Comparison of ENCODE assay signal across 15 mouse cellular contexts in genomic region chr2:70933516-70933915, GRCm38 (mm10).
"Had no signal": no experiment of that assay in that cellular context is flagged by ENCODE, and none has a peak within 500 bp of the region (broad histone marks: within the 10 kb centered on the region; RNA-seq: fewer than 3 reads in every experiment).

No protein-coding gene starts in this region.

- H3K27ac ChIP-seq: kidney, embryonic 15.5 days; left cerebral cortex, adult 2 months; liver, embryonic 14.5 days; midbrain, embryonic 10.5 days had no signal

- H3K27me3 ChIP-seq: kidney, embryonic 15.5 days had no signal

- DNase-seq: kidney, adult 8-10 months; kidney, postnatal 10 days; kidney, postnatal 36 days; layer of hippocampus, postnatal 36 days; lung, embryonic 14.5 days; midbrain, embryonic 14.5 days; right cerebral cortex, postnatal 14 days; right cerebral cortex, postnatal 4 days; spleen, adult 18-20 months had no signal

- H3K9ac ChIP-seq: kidney, embryonic 15.5 days; liver, embryonic 14.5 days; liver, postnatal 0 days; lung, embryonic 14.5 days had no signal

- H3K4me3 ChIP-seq: kidney, embryonic 15.5 days; left cerebral cortex, adult 2 months; megakaryocyte, embryonic 14.5 days; midbrain, embryonic 10.5 days had no signal

- H3K36me3 ChIP-seq: kidney, embryonic 15.5 days; midbrain, embryonic 10.5 days had no signal

- H3K9me3 ChIP-seq: kidney, embryonic 15.5 days; megakaryocyte, embryonic 14.5 days; midbrain, embryonic 10.5 days had no signal

- H3K4me2 ChIP-seq: kidney, embryonic 15.5 days; lung, embryonic 14.5 days had no signal

- H3K4me1 ChIP-seq: kidney, embryonic 15.5 days; midbrain, embryonic 10.5 days had no signal
